Mouse (Mus musculus) C2C12 (cell line): ENCODE data around the gene 1700025G04Rik.

ENCODE experiments used
- CTCF ChIP-seq: IDR thresholded peaks from one replicate; pipeline ENCODE4 v1.5.1; 2011; ENCODE audit not compliant: control insufficient read depth, insufficient read depth, insufficient read length
- MAX ChIP-seq: IDR thresholded peaks from one replicate; pipeline ENCODE4 v1.6.1; 2011; ENCODE audit warnings: mild to moderate bottlenecking, control low read depth
- MYOG ChIP-seq: IDR thresholded peaks from one replicate; pipeline ENCODE4 v1.6.1; 2011; ENCODE audit not compliant: control insufficient read depth, insufficient read length; ENCODE audit errors: extremely low read depth

- TF ChIP-seq MYOG (no peak), CTCF (no peak), MAX (no peak)
These were observed 38.1 kb downstream of the 1700025G04Rik start for GRCm38 (mm10) chr1:152051858-152052257.
